Mouse (Mus musculus): Measurements from ENCODE around the gene Card9. TPM values are rescaled to one million over a fixed set of nuclear protein-coding genes. Genes with fewer than 3 reads are reported as not detected.

Card9 gene
- 2.5 and 3.2 TPM in 2 replicates for polyA plus RNA-seq (2012; rRNA removed)

GRCm38 (mm10) chr2:26360772-26361171, at the start of gene Card9:
Gene Card9 (minus strand): TSS chr2:26360918.

GRCm38 (mm10) chr2:26408515-26409356, 48.0 kb upstream of the Card9 start, which contains the start of gene Inpp5e:
Gene Inpp5e (minus strand): TSS chr2:26409203.

GRCm38 (mm10) chr2:26389154-26389690, 28.5 kb upstream of the Card9 start, which contains the start of the genes Entr1 and Pmpca:
Gene Entr1 (minus strand): TSS chr2:26389316.
Gene Pmpca (plus strand): TSS chr2:26389339.

GRCm38 (mm10) chr2:26380131-26380771, 19.5 kb upstream of the Card9 start, which contains the start of gene Snapc4:
Gene Snapc4 (minus strand): TSS chr2:26380653.

GRCm38 (mm10) chr2:26351358-26352290, 9.1 kb downstream of the Card9 start, which contains the start of gene Dnlz:
Gene Dnlz (minus strand): TSS chr2:26352110.

GRCm38 (mm10) chr2:26315072-26315924, 45.4 kb downstream of the Card9 start, which contains the start of gene Gpsm1:
Gene Gpsm1 (plus strand): TSS chr2:26315515.

Other genes starting within 250 kb of the Card9 start
- gene Nacc2, start 237.7 kb downstream of the Card9 start, polyA plus RNA-seq (2012; rRNA removed) = 4.4 and 6.1 TPM in 2 replicates
- 1.7 and 5.5 TPM in 2 replicates for gene Lhx3, start 152.6 kb downstream of the Card9 start, polyA plus RNA-seq (2012; rRNA removed)
- gene Qsox2, start 123.4 kb downstream of the Card9 start, polyA plus RNA-seq (2012; rRNA removed) = 16.9 and 17.4 TPM in 2 replicates
- 0.53 and 0.64 TPM in 2 replicates for gene Ccdc187, start 66.4 kb downstream of the Card9 start, polyA plus RNA-seq (2012; rRNA removed)
- 90.4 and 91.8 TPM in 2 replicates for gene Gpsm1, start 45.4 kb downstream of the Card9 start, polyA plus RNA-seq (2012; rRNA removed)
- 29.9 and 41.4 TPM in 2 replicates for gene Dnlz, start 8.8 kb downstream of the Card9 start, polyA plus RNA-seq (2012; rRNA removed)
- gene Snapc4, start 19.7 kb upstream of the Card9 start, polyA plus RNA-seq (2012; rRNA removed) = 38.3 and 45.5 TPM in 2 replicates
- gene Entr1, start 28.4 kb upstream of the Card9 start, polyA plus RNA-seq (2012; rRNA removed) = 171 and 203 TPM in 2 replicates
- gene Pmpca, start 28.4 kb upstream of the Card9 start, polyA plus RNA-seq (2012; rRNA removed) = 113 and 121 TPM in 2 replicates
- gene Inpp5e, start 48.3 kb upstream of the Card9 start, polyA plus RNA-seq (2012; rRNA removed) = 37.1 and 43.5 TPM in 2 replicates
- 36.5 and 43.9 TPM in 2 replicates for gene Sec16a, start 84.3 kb upstream of the Card9 start, polyA plus RNA-seq (2012; rRNA removed)
- 38.0 and 39.8 TPM in 2 replicates for gene Notch1, start 155.7 kb upstream of the Card9 start, polyA plus RNA-seq (2012; rRNA removed)
- 105 and 158 TPM in 2 replicates for gene Egfl7, start 219.1 kb upstream of the Card9 start, polyA plus RNA-seq (2012; rRNA removed)
- gene Gm20532, start 225.7 kb upstream of the Card9 start, polyA plus RNA-seq (2012; rRNA removed) = not detected in 2 replicates
- gene Agpat2, start 243.5 kb upstream of the Card9 start, polyA plus RNA-seq (2012; rRNA removed) = 5.7 and 11.7 TPM in 2 replicates

Data from central nervous system, embryonic 11.5 days (tissue).